ENCODE assay signal across 13 mouse cellular contexts in genomic region chr1:52718068-52718748, GRCm38 (mm10). TPM values are rescaled to one million over a fixed set of nuclear protein-coding genes. Genes with fewer than 3 reads are reported as not detected.
A peak's percentile ranks its signal among the peaks of the same experiment; 100 is the strongest.
DNase-seq lines count a peak whose midpoint lies in the region; ATAC-seq and TF ChIP-seq lines count a peak whose summit lies in the region.
"Had no signal": no experiment of that assay in that cellular context is flagged by ENCODE, and none has a peak within 500 bp of the region (broad histone marks: within the 10 kb centered on the region; RNA-seq: fewer than 3 reads in every experiment).

No protein-coding gene starts in this region.

- H3K27me3 ChIP-seq in midbrain, embryonic 11.5 days (ENCODE audit: control insufficient read depth, insufficient read depth, low read length), result no peaks in the 10 kb centered on the region
- no peaks in the 10 kb centered on the region for H3K27me3 ChIP-seq in midbrain, embryonic 10.5 days (ENCODE audit: low read depth, poor library complexity, severe bottlenecking)
- H3K27me3 ChIP-seq in heart, postnatal 0 days (ENCODE audit: control insufficient read depth, insufficient read depth, low read length), result no peaks in the 10 kb centered on the region
- H3K27me3 ChIP-seq in limb, embryonic 10.5 days (ENCODE audit: low read depth, poor library complexity, severe bottlenecking), result 0 out of 2 replicates have a peak, but pooled peaks cover 3% of the 10 kb centered on the region
- H3K27me3 ChIP-seq: Patski; stomach, embryonic 15.5 days had no signal

- H3K9ac ChIP-seq in midbrain, embryonic 11.5 days (ENCODE audit: low read length), result no peak overlapping the region
- H3K9ac ChIP-seq in heart, postnatal 0 days (replicated peaks; ENCODE audit: low read depth, low read length), result no peak overlapping the region
- H3K9ac ChIP-seq: limb, embryonic 12.5 days; liver, postnatal 0 days; stomach, embryonic 15.5 days had no signal

- no peaks in the 10 kb centered on the region for H3K4me1 ChIP-seq in midbrain, embryonic 11.5 days (ENCODE audit: control insufficient read depth, insufficient read depth, low read length)
- H3K4me1 ChIP-seq in midbrain, embryonic 10.5 days, result 0 out of 2 replicates have a peak, but pooled peaks cover 2% of the 10 kb centered on the region
- peaks cover 12% of the 10 kb centered on the region; the same call in 1 of the 2 replicates for H3K4me1 ChIP-seq in heart, postnatal 0 days (ENCODE audit: control insufficient read depth, insufficient read depth)
- H3K4me1 ChIP-seq in limb, embryonic 10.5 days, result no peaks in the 10 kb centered on the region
- H3K4me1 ChIP-seq: limb, embryonic 12.5 days; stomach, embryonic 15.5 days had no signal

- no peak for ATAC-seq in midbrain, embryonic 11.5 days (ENCODE audit: low FRiP score)
- ATAC-seq in heart, postnatal 0 days (ENCODE audit: insufficient read depth, low read depth), result peak; percentile 80; the same call in 1 of the 2 replicates
- ATAC-seq: liver, postnatal 0 days; Patski had no signal

- peak; percentile 9; the same call in 1 of the 2 replicates for TF ChIP-seq CTCF in heart, postnatal 0 days (IDR thresholded peaks at IDR 0.05; ENCODE audit: low read depth)

- WGBS in midbrain, embryonic 11.5 days, result 71% methylated on average over 3 of the region's 3 CpGs
- WGBS in midbrain, embryonic 10.5 days, result 83% methylated on average over 3 of the region's 3 CpGs
- 40% methylated on average over 3 of the region's 3 CpGs for WGBS in heart, postnatal 0 days
- WGBS in limb, embryonic 10.5 days, result 79% methylated on average over 3 of the region's 3 CpGs

- no peak for TF ChIP-seq EP300 in heart, postnatal 0 days (IDR thresholded peaks at IDR 0.05; ENCODE audit: low read depth)

- no peak overlapping the region for H3K4me2 ChIP-seq in midbrain, embryonic 11.5 days
- no peak overlapping the region for H3K4me2 ChIP-seq in heart, postnatal 0 days (ENCODE audit: low read depth, low read length)
- H3K4me2 ChIP-seq: limb, embryonic 12.5 days; stomach, embryonic 15.5 days had no signal

- H3K27ac ChIP-seq in midbrain, embryonic 11.5 days (ENCODE audit: low read depth, low read length), result no peak overlapping the region
- H3K27ac ChIP-seq in midbrain, embryonic 10.5 days (replicated peaks), result no peak overlapping the region
- peak overlapping the region; percentile 48; the same call in 1 of the 2 replicates for H3K27ac ChIP-seq in heart, postnatal 0 days (ENCODE audit: low read depth)
- H3K27ac ChIP-seq in limb, embryonic 10.5 days, result no peak overlapping the region
- H3K27ac ChIP-seq: limb, embryonic 12.5 days; stomach, embryonic 15.5 days had no signal

- no peak overlapping the region for H3K4me3 ChIP-seq in midbrain, embryonic 11.5 days (ENCODE audit: low read depth, low read length)
- no peak overlapping the region for H3K4me3 ChIP-seq in midbrain, embryonic 10.5 days
- H3K4me3 ChIP-seq in heart, postnatal 0 days (ENCODE audit: low read depth, low read length), result no peak overlapping the region
- H3K4me3 ChIP-seq in limb, embryonic 10.5 days, result no peak overlapping the region
- H3K4me3 ChIP-seq: limb, embryonic 12.5 days; stomach, embryonic 15.5 days had no signal

- no peaks in the 10 kb centered on the region for H3K9me3 ChIP-seq in midbrain, embryonic 11.5 days (ENCODE audit: control insufficient read depth, low read length)
- no peaks in the 10 kb centered on the region for H3K9me3 ChIP-seq in midbrain, embryonic 10.5 days (replicated peaks)
- H3K9me3 ChIP-seq in heart, postnatal 0 days (replicated peaks; ENCODE audit: control insufficient read depth, low read length), result no peaks in the 10 kb centered on the region
- no peaks in the 10 kb centered on the region for H3K9me3 ChIP-seq in limb, embryonic 10.5 days (replicated peaks)
- H3K9me3 ChIP-seq: limb, embryonic 12.5 days; stomach, embryonic 15.5 days had no signal

- H3K36me3 ChIP-seq in midbrain, embryonic 11.5 days (ENCODE audit: control insufficient read depth, insufficient read depth, low read length), result no peaks in the 10 kb centered on the region
- H3K36me3 ChIP-seq in midbrain, embryonic 10.5 days, result no peaks in the 10 kb centered on the region
- no peaks in the 10 kb centered on the region for H3K36me3 ChIP-seq in heart, postnatal 0 days (replicated peaks; ENCODE audit: control insufficient read depth, insufficient read depth, low read length)
- H3K36me3 ChIP-seq in limb, embryonic 10.5 days, result no peaks in the 10 kb centered on the region
- H3K36me3 ChIP-seq: limb, embryonic 12.5 days; stomach, embryonic 15.5 days had no signal

- intact Hi-C loops in heart, postnatal 14 days (cut with DNase I), result loop anchor here (5.0 kb wide), 1 partner anchor 41 kb away; no protein-coding TSS in a partner anchor

- DNase-seq in heart, adult 11 months, result peak; percentile 91
- DNase-seq in heart, postnatal 14 days, result no peak
- DNase-seq in midbrain, embryonic 11.5 days (ENCODE audit: low spot score, missing footprints), result peak; percentile 67
- no peak for DNase-seq in midbrain, embryonic 10.5 days (ENCODE audit: low spot score)
- peak; percentile 54 for DNase-seq in heart, postnatal 0 days (ENCODE audit: low spot score)
- DNase-seq in retina, postnatal 1 day, result peak; percentile 60
- no peak for DNase-seq in limb, embryonic 10.5 days (ENCODE audit: low spot score)
- DNase-seq in right cerebral cortex, postnatal 14 days, result no peak
- DNase-seq: adrenal gland, adult 8-10 months had no signal

RNA-seq across cellular contexts. Expression of gene Mfsd6, which starts 9.1 kb away (rescaled TPM):
- 10 to 100 TPM; 16.2 to 19.3 TPM for total RNA-seq in heart, postnatal 14 days (2021)
- polyA plus RNA-seq in midbrain, embryonic 11.5 days (2014; fragmentation: Nextera tagmentation; extraction: Ambion mirVana), result 3.1 and 3.4 TPM in 2 replicates
- 1.2 and 2.9 TPM in 2 replicates for polyA plus RNA-seq in midbrain, embryonic 10.5 days (2016; fragmentation: Nextera tagmentation; extraction: Ambion mirVana)
- total RNA-seq in heart, postnatal 0 days (2014; rRNA removed; ENCODE audit: low replicate concordance), result 9.7 and 10.7 TPM in 2 replicates
- polyA plus RNA-seq in heart, postnatal 0 days (2015; fragmentation: Nextera tagmentation; extraction: Ambion mirVana), result 1.7 and 2.0 TPM in 2 replicates
- polyA plus RNA-seq in limb, embryonic 10.5 days (2016; fragmentation: Nextera tagmentation; extraction: Ambion mirVana), result 0.45 and 0.73 TPM in 2 replicates

Comparison
In these comparisons a context has a peak if more than half of its experiments do, and no peak if none do; other contexts are left out.
1. DNase-seq: peak in heart, adult 11 months (single experiment), midbrain, embryonic 11.5 days (single experiment), heart, postnatal 0 days (single experiment) and retina, postnatal 1 day (single experiment); none in heart, postnatal 14 days (0 of 2), midbrain, embryonic 10.5 days (single experiment), limb, embryonic 10.5 days (single experiment) and right cerebral cortex, postnatal 14 days (single experiment).